ENCODE assay signal across 8 mouse cellular contexts in genomic region chr2:167062497-167062911, GRCm38 (mm10). TPM values are rescaled to one million over a fixed set of nuclear protein-coding genes. Genes with fewer than 3 reads are reported as not detected.
A peak's percentile ranks its signal among the peaks of the same experiment; 100 is the strongest.
DNase-seq lines count a peak whose midpoint lies in the region; ATAC-seq and TF ChIP-seq lines count a peak whose summit lies in the region.

No protein-coding gene starts in this region.

- H3K79me2 ChIP-seq in C2C12 (ENCODE audit: control insufficient read depth, insufficient read depth), result peaks cover 77% of the 10 kb centered on the region

- TF ChIP-seq CTCF in C2C12 (IDR thresholded peaks at IDR 0.05; ENCODE audit: control insufficient read depth, insufficient read depth, insufficient read length), result no peak
- no peak for TF ChIP-seq CTCF in brain, embryonic 14.5 days (IDR thresholded peaks at IDR 0.05; ENCODE audit: borderline replicate concordance, extremely low read depth, insufficient read depth, insufficient read length)
- no peak for TF ChIP-seq CTCF in stomach, postnatal 0 days (IDR thresholded peaks at IDR 0.05; ENCODE audit: low read depth)

- H3K36me3 ChIP-seq in C2C12 (ENCODE audit: control insufficient read depth, insufficient read depth), result peaks cover 49% of the 10 kb centered on the region
- H3K36me3 ChIP-seq in heart, embryonic 13.5 days, result peaks cover 47% of the 10 kb centered on the region
- peaks cover 20% of the 10 kb centered on the region for H3K36me3 ChIP-seq in liver, embryonic 16.5 days (ENCODE audit: control insufficient read depth, insufficient read depth)
- peaks cover 31% of the 10 kb centered on the region for H3K36me3 ChIP-seq in neural tube, embryonic 12.5 days
- H3K36me3 ChIP-seq in stomach, postnatal 0 days (ENCODE audit: control insufficient read depth, insufficient read depth, low read length), result peaks cover 4% of the 10 kb centered on the region

- peak overlapping the region; percentile 87 for H3K4me2 ChIP-seq in heart, embryonic 13.5 days
- H3K4me2 ChIP-seq in liver, embryonic 16.5 days (ENCODE audit: low read depth, low read length), result peak overlapping the region; percentile 79
- peak overlapping the region; percentile 89 for H3K4me2 ChIP-seq in neural tube, embryonic 12.5 days (replicated peaks)
- peak overlapping the region; percentile 78 for H3K4me2 ChIP-seq in stomach, postnatal 0 days (replicated peaks; ENCODE audit: low read depth)

- TF ChIP-seq POLR2A in brain, embryonic 14.5 days (IDR thresholded peaks at IDR 0.05; ENCODE audit: borderline replicate concordance, extremely low read depth, insufficient read depth, insufficient read length, poor library complexity, severe bottlenecking), result no peak

- peak; percentile 89 for ATAC-seq in erythroid progenitor cell, adult 5-6 weeks (replicated peaks; ENCODE audit: low FRiP score, poor library complexity, severe bottlenecking)
- peak; percentile 92 for ATAC-seq in heart, embryonic 13.5 days (ENCODE audit: extremely low read depth, insufficient number of reproducible peaks, low FRiP score, low TSS enrichment)
- peak; percentile 92 for ATAC-seq in liver, embryonic 16.5 days (ENCODE audit: low read depth)
- ATAC-seq in neural tube, embryonic 12.5 days (ENCODE audit: low FRiP score, low read depth), result peak; percentile 84
- peak; percentile 95 for ATAC-seq in stomach, postnatal 0 days (ENCODE audit: low FRiP score, low TSS enrichment)

- H3K9me3 ChIP-seq in heart, embryonic 13.5 days, result no peaks in the 10 kb centered on the region
- H3K9me3 ChIP-seq in liver, embryonic 16.5 days (replicated peaks; ENCODE audit: control insufficient read depth, low read length), result no peaks in the 10 kb centered on the region
- no peaks in the 10 kb centered on the region for H3K9me3 ChIP-seq in neural tube, embryonic 12.5 days
- no peaks in the 10 kb centered on the region for H3K9me3 ChIP-seq in stomach, postnatal 0 days (ENCODE audit: control insufficient read depth, low read length)

- H3K27ac ChIP-seq in heart, embryonic 13.5 days (replicated peaks), result peak overlapping the region; percentile 96
- peak overlapping the region; percentile 93 for H3K27ac ChIP-seq in liver, embryonic 16.5 days (ENCODE audit: low read length)
- peak overlapping the region; percentile 86 for H3K27ac ChIP-seq in neural tube, embryonic 12.5 days
- peak overlapping the region; percentile 96 for H3K27ac ChIP-seq in stomach, postnatal 0 days (replicated peaks)

- WGBS in heart, embryonic 13.5 days, result 0% methylated on average over 57 of the region's 60 CpGs
- under 1% methylated on average over 39 of the region's 60 CpGs for WGBS in liver, embryonic 16.5 days (ENCODE audit: insufficient replicate concordance)
- WGBS in neural tube, embryonic 12.5 days, result 1% methylated on average over 59 of the region's 60 CpGs
- 0% methylated on average over 37 of the region's 60 CpGs for WGBS in stomach, postnatal 0 days

- peak overlapping the region; percentile 83 for H3K4me3 ChIP-seq in C2C12 (ENCODE audit: insufficient read depth, poor library complexity, severe bottlenecking)
- peak overlapping the region; percentile 91 for H3K4me3 ChIP-seq in heart, embryonic 13.5 days
- peak overlapping the region; percentile 83 for H3K4me3 ChIP-seq in liver, embryonic 16.5 days (ENCODE audit: low read depth, low read length)
- peak overlapping the region; percentile 84 for H3K4me3 ChIP-seq in neural tube, embryonic 12.5 days
- peak overlapping the region; percentile 80 for H3K4me3 ChIP-seq in stomach, postnatal 0 days (ENCODE audit: low read depth, low read length)

- H3K79me3 ChIP-seq in C2C12 (ENCODE audit: low read depth), result peaks cover 44% of the 10 kb centered on the region

- H3K4me1 ChIP-seq in heart, embryonic 13.5 days, result peaks cover 44% of the 10 kb centered on the region
- H3K4me1 ChIP-seq in liver, embryonic 16.5 days (ENCODE audit: control insufficient read depth, low read depth, low read length), result peaks cover 36% of the 10 kb centered on the region
- peaks cover 32% of the 10 kb centered on the region for H3K4me1 ChIP-seq in neural tube, embryonic 12.5 days
- H3K4me1 ChIP-seq in stomach, postnatal 0 days (replicated peaks; ENCODE audit: control insufficient read depth, insufficient read depth), result peaks cover 6% of the 10 kb centered on the region; the same call in 1 of the 2 replicates

- H3K27me3 ChIP-seq in C2C12 (ENCODE audit: control insufficient read depth, insufficient read depth, insufficient read length), result no peaks in the 10 kb centered on the region
- no peaks in the 10 kb centered on the region for H3K27me3 ChIP-seq in heart, embryonic 13.5 days (replicated peaks)
- no peaks in the 10 kb centered on the region for H3K27me3 ChIP-seq in liver, embryonic 16.5 days (ENCODE audit: control insufficient read depth, insufficient read depth, low read depth, low read length)
- no peaks in the 10 kb centered on the region for H3K27me3 ChIP-seq in neural tube, embryonic 12.5 days (replicated peaks)
- no peaks in the 10 kb centered on the region for H3K27me3 ChIP-seq in stomach, postnatal 0 days (ENCODE audit: control insufficient read depth, insufficient read depth, low read length)

- H3K9ac ChIP-seq in heart, embryonic 13.5 days, result peak overlapping the region; percentile 89
- H3K9ac ChIP-seq in liver, embryonic 16.5 days (ENCODE audit: low read depth, low read length), result peak overlapping the region; percentile 89
- H3K9ac ChIP-seq in neural tube, embryonic 12.5 days, result peak overlapping the region; percentile 92
- peak overlapping the region; percentile 92 for H3K9ac ChIP-seq in stomach, postnatal 0 days (ENCODE audit: low read length)

- peak overlapping the region; percentile 89 for H3ac ChIP-seq in C2C12 (ENCODE audit: control insufficient read depth, insufficient read length, low read depth)

- TF ChIP-seq EP300 in stomach, postnatal 0 days (optimal IDR thresholded peaks at IDR 0.05), result no peak

- DNase-seq in brain, embryonic 14.5 days (ENCODE audit: low read depth), result peak; percentile 92
- DNase-seq in kidney, postnatal 10 days, result peak; percentile 97
- peak; percentile 97 for DNase-seq in stomach, postnatal 0 days (ENCODE audit: low spot score)

TF ChIP-seq in C2C12, 6 proteins besides CTCF, POLR2A, EP300 and RAD21:
- no peak for TF ChIP-seq MYOG (IDR thresholded peaks at IDR 0.05; ENCODE audit: control insufficient read depth, extremely low read depth, insufficient read length)
- TF ChIP-seq CEBPB (IDR thresholded peaks at IDR 0.05; ENCODE audit: low read depth), result no peak
- no peak for TF ChIP-seq MAX (IDR thresholded peaks at IDR 0.05)
- TF ChIP-seq FOSL1 (IDR thresholded peaks at IDR 0.05; ENCODE audit: insufficient read depth, low read length, poor library complexity, severe bottlenecking), result no peak
- no peak for TF ChIP-seq USF1 (IDR thresholded peaks at IDR 0.05; ENCODE audit: low read depth)
- no peak for TF ChIP-seq MYOD1 (IDR thresholded peaks at IDR 0.05; ENCODE audit: control insufficient read depth, insufficient read length, low read depth)

RNA-seq across cellular contexts. Expression of gene Znfx1, which starts 0.3 kb away (rescaled TPM):
- 15.8 TPM for polyA plus RNA-seq in C2C12 (2012; fragmentation: generic; extraction: Trizol)
- polyA plus RNA-seq in brain, embryonic 14.5 days (2012; rRNA removed), result 10.5 and 16.8 TPM in 2 replicates
- 44.0 and 51.2 TPM in 2 replicates for total RNA-seq in erythroid progenitor cell, adult 5-6 weeks (2015; ENCODE audit: low replicate concordance)
- 51.1 and 70.8 TPM in 2 replicates for total RNA-seq in erythroid progenitor cell, adult 5-6 weeks (2017; ENCODE audit: low replicate concordance)
- polyA plus RNA-seq in heart, embryonic 13.5 days (2015; fragmentation: Nextera tagmentation; extraction: Ambion mirVana), result 5.1 and 6.3 TPM in 2 replicates
- 10.2 and 11.8 TPM in 2 replicates for polyA plus RNA-seq in liver, embryonic 16.5 days (2015; fragmentation: Nextera tagmentation; extraction: Ambion mirVana)
- polyA plus RNA-seq in neural tube, embryonic 12.5 days (2016; fragmentation: Nextera tagmentation; extraction: Ambion mirVana), result 8.2 and 9.6 TPM in 2 replicates
- polyA plus RNA-seq in stomach, postnatal 0 days (2015; fragmentation: Nextera tagmentation; extraction: Ambion mirVana), result 4.2 and 4.3 TPM in 2 replicates

RNA-seq across cellular contexts. Expression of gene Ddx27, which starts 47.5 kb away (rescaled TPM):
- polyA plus RNA-seq in C2C12 (2012; fragmentation: generic; extraction: Trizol), result 76.4 TPM
- polyA plus RNA-seq in brain, embryonic 14.5 days (2012; rRNA removed), result 35.4 and 38.3 TPM in 2 replicates
- total RNA-seq in erythroid progenitor cell, adult 5-6 weeks (2015; ENCODE audit: low replicate concordance), result 31.4 and 35.6 TPM in 2 replicates
- total RNA-seq in erythroid progenitor cell, adult 5-6 weeks (2017; ENCODE audit: low replicate concordance), result 44.6 and 49.5 TPM in 2 replicates
- polyA plus RNA-seq in heart, embryonic 13.5 days (2015; fragmentation: Nextera tagmentation; extraction: Ambion mirVana), result 31.1 and 31.6 TPM in 2 replicates
- polyA plus RNA-seq in liver, embryonic 16.5 days (2015; fragmentation: Nextera tagmentation; extraction: Ambion mirVana), result 32.9 and 36.0 TPM in 2 replicates
- polyA plus RNA-seq in neural tube, embryonic 12.5 days (2016; fragmentation: Nextera tagmentation; extraction: Ambion mirVana), result 43.8 and 44.5 TPM in 2 replicates
- 21.8 and 22.0 TPM in 2 replicates for polyA plus RNA-seq in stomach, postnatal 0 days (2015; fragmentation: Nextera tagmentation; extraction: Ambion mirVana)

Comparison
In these comparisons a context has a peak if more than half of its experiments do, and no peak if none do; other contexts are left out.
1. Peak in every context shown above with its lines: DNase-seq, ATAC-seq, H3K4me3 ChIP-seq and H3K27ac ChIP-seq.